ENCODE assay signal across 12 mouse cellular contexts in genomic region chr19:4196548-4196947, GRCm38 (mm10). TPM values are rescaled to one million over a fixed set of nuclear protein-coding genes. Genes with fewer than 3 reads are reported as not detected.
A peak's percentile ranks its signal among the peaks of the same experiment; 100 is the strongest.
DNase-seq lines count a peak whose midpoint lies in the region; ATAC-seq lines count a peak whose summit lies in the region.
"Had no signal": no experiment of that assay in that cellular context is flagged by ENCODE, and none has a peak within 500 bp of the region (broad histone marks: within the 10 kb centered on the region; RNA-seq: fewer than 3 reads in every experiment).

No protein-coding gene starts in this region.

- H3K27ac ChIP-seq in hindbrain, embryonic 12.5 days: no peak overlapping the region
- no peak overlapping the region for H3K27ac ChIP-seq in hindbrain, embryonic 11.5 days (ENCODE audit: low read depth, low read length)
- H3K27ac ChIP-seq in heart, embryonic 12.5 days (ENCODE audit: poor library complexity, severe bottlenecking): no peak overlapping the region
- H3K27ac ChIP-seq: midbrain, embryonic 10.5 days had no signal

- peaks cover 38% of the 10 kb centered on the region for H3K4me1 ChIP-seq in hindbrain, embryonic 12.5 days
- peaks cover 14% of the 10 kb centered on the region for H3K4me1 ChIP-seq in hindbrain, embryonic 11.5 days (replicated peaks; ENCODE audit: control insufficient read depth, insufficient read depth, low read length)
- peaks cover 45% of the 10 kb centered on the region for H3K4me1 ChIP-seq in heart, embryonic 12.5 days (replicated peaks)

- H3K4me2 ChIP-seq in hindbrain, embryonic 12.5 days (replicated peaks): no peak overlapping the region
- H3K4me2 ChIP-seq in hindbrain, embryonic 11.5 days (replicated peaks; ENCODE audit: low read depth, low read length): no peak overlapping the region
- no peak overlapping the region for H3K4me2 ChIP-seq in heart, embryonic 12.5 days

- no peaks in the 10 kb centered on the region for H3K27me3 ChIP-seq in hindbrain, embryonic 12.5 days
- no peaks in the 10 kb centered on the region for H3K27me3 ChIP-seq in hindbrain, embryonic 11.5 days (ENCODE audit: control insufficient read depth, insufficient read depth, low read length)
- H3K27me3 ChIP-seq in heart, embryonic 12.5 days (replicated peaks): no peaks in the 10 kb centered on the region

- 58% methylated on average over 5 of the region's 5 CpGs for WGBS in hindbrain, embryonic 12.5 days
- 72% methylated on average over 5 of the region's 5 CpGs for WGBS in hindbrain, embryonic 11.5 days
- 37% methylated on average over 5 of the region's 5 CpGs for WGBS in heart, embryonic 12.5 days

- no peaks in the 10 kb centered on the region for H3K9me3 ChIP-seq in hindbrain, embryonic 12.5 days (replicated peaks)
- H3K9me3 ChIP-seq in hindbrain, embryonic 11.5 days (ENCODE audit: control insufficient read depth, low read length): no peaks in the 10 kb centered on the region
- H3K9me3 ChIP-seq in heart, embryonic 12.5 days (replicated peaks): no peaks in the 10 kb centered on the region
- H3K9me3 ChIP-seq: midbrain, embryonic 10.5 days had no signal

- DNase-seq in hindbrain, embryonic 11.5 days (ENCODE audit: low spot score): no peak
- peak; percentile 45 for DNase-seq in 3134 (ENCODE audit: extremely low read depth, insufficient read length, low spot score)
- DNase-seq in 3T3-L1 (ENCODE audit: low read depth, low spot score): peak; percentile 69
- DNase-seq in lung, postnatal 14 days: no peak
- DNase-seq in thymus, postnatal 25 days: no peak
- DNase-seq: gastrocnemius, postnatal 36 days had no signal

- peaks cover 55% of the 10 kb centered on the region for H3K36me3 ChIP-seq in hindbrain, embryonic 12.5 days
- H3K36me3 ChIP-seq in hindbrain, embryonic 11.5 days (ENCODE audit: control insufficient read depth, insufficient read depth, low read length): peaks cover 11% of the 10 kb centered on the region
- peaks cover 73% of the 10 kb centered on the region for H3K36me3 ChIP-seq in heart, embryonic 12.5 days

- no peak overlapping the region for H3K4me3 ChIP-seq in hindbrain, embryonic 12.5 days
- no peak overlapping the region for H3K4me3 ChIP-seq in hindbrain, embryonic 11.5 days (ENCODE audit: low read depth, low read length)
- H3K4me3 ChIP-seq in heart, embryonic 12.5 days: no peak overlapping the region
- H3K4me3 ChIP-seq: erythroblast, embryonic 14.5 days; midbrain, embryonic 10.5 days had no signal

- 0 out of 2 replicates have a peak overlapping the region, but pooled peaks have one; percentile 18 for H3K9ac ChIP-seq in hindbrain, embryonic 12.5 days
- H3K9ac ChIP-seq in hindbrain, embryonic 11.5 days (ENCODE audit: low read depth, low read length): no peak overlapping the region
- H3K9ac ChIP-seq in heart, embryonic 12.5 days: peak overlapping the region; percentile 42; the same call in 1 of the 2 replicates

- ATAC-seq in hindbrain, embryonic 12.5 days (ENCODE audit: low FRiP score): no peak
- ATAC-seq in hindbrain, embryonic 11.5 days (ENCODE audit: low FRiP score): no peak
- ATAC-seq in heart, embryonic 12.5 days (ENCODE audit: insufficient number of reproducible peaks, low FRiP score): no peak

RNA-seq across cellular contexts. Expression of gene Ppp1ca, which starts 4.7 kb away (rescaled TPM):
- polyA plus RNA-seq in hindbrain, embryonic 12.5 days (2016; fragmentation: Nextera tagmentation; extraction: Ambion mirVana): 662 and 684 TPM in 2 replicates
- 868 and 927 TPM in 2 replicates for polyA plus RNA-seq in hindbrain, embryonic 11.5 days (2014; fragmentation: Nextera tagmentation; extraction: Ambion mirVana)
- polyA plus RNA-seq in heart, embryonic 12.5 days (2016; fragmentation: Nextera tagmentation; extraction: Ambion mirVana): 627 and 649 TPM in 2 replicates

RNA-seq across cellular contexts. Expression of gene Rad9a, which starts 4.9 kb away (rescaled TPM):
- 30.5 and 31.2 TPM in 2 replicates for polyA plus RNA-seq in hindbrain, embryonic 12.5 days (2016; fragmentation: Nextera tagmentation; extraction: Ambion mirVana)
- 41.6 and 42.1 TPM in 2 replicates for polyA plus RNA-seq in hindbrain, embryonic 11.5 days (2014; fragmentation: Nextera tagmentation; extraction: Ambion mirVana)
- 22.6 and 23.1 TPM in 2 replicates for polyA plus RNA-seq in heart, embryonic 12.5 days (2016; fragmentation: Nextera tagmentation; extraction: Ambion mirVana)

RNA-seq across cellular contexts. Expression of gene Tbc1d10c, which starts 5.5 kb away (rescaled TPM):
- 0.58 and 1.0 TPM in 2 replicates for polyA plus RNA-seq in hindbrain, embryonic 12.5 days (2016; fragmentation: Nextera tagmentation; extraction: Ambion mirVana)
- polyA plus RNA-seq in hindbrain, embryonic 11.5 days (2014; fragmentation: Nextera tagmentation; extraction: Ambion mirVana): 0.79 and 0.96 TPM in 2 replicates
- polyA plus RNA-seq in heart, embryonic 12.5 days (2016; fragmentation: Nextera tagmentation; extraction: Ambion mirVana): 1.5 and 1.6 TPM in 2 replicates

RNA-seq across cellular contexts. Expression of gene Clcf1, which starts 17.5 kb away (rescaled TPM):
- 2.1 and 2.8 TPM in 2 replicates for polyA plus RNA-seq in hindbrain, embryonic 12.5 days (2016; fragmentation: Nextera tagmentation; extraction: Ambion mirVana)
- 0.82 and 0.90 TPM in 2 replicates for polyA plus RNA-seq in hindbrain, embryonic 11.5 days (2014; fragmentation: Nextera tagmentation; extraction: Ambion mirVana)
- 1.3 and 1.4 TPM in 2 replicates for polyA plus RNA-seq in heart, embryonic 12.5 days (2016; fragmentation: Nextera tagmentation; extraction: Ambion mirVana)
- polyA plus RNA-seq: erythroblast, embryonic 14.5 days had no signal

RNA-seq across cellular contexts. Expression of gene AC109138.7, which starts 17.6 kb away (rescaled TPM):
- not detected in 2 replicates for polyA plus RNA-seq in hindbrain, embryonic 12.5 days (2016; fragmentation: Nextera tagmentation; extraction: Ambion mirVana)
- not detected in 2 replicates for polyA plus RNA-seq in hindbrain, embryonic 11.5 days (2014; fragmentation: Nextera tagmentation; extraction: Ambion mirVana)
- polyA plus RNA-seq in heart, embryonic 12.5 days (2016; fragmentation: Nextera tagmentation; extraction: Ambion mirVana): not detected in 2 replicates
- polyA plus RNA-seq: erythroblast, embryonic 14.5 days; limb, embryonic 11.5 days; midbrain, embryonic 10.5 days; urinary bladder, adult 2 months had no signal

Comparison
In these comparisons a context has a peak if more than half of its experiments do, and no peak if none do; other contexts are left out.
1. DNase-seq: peak in 3134 (single experiment) and 3T3-L1 (single experiment); none in hindbrain, embryonic 11.5 days (single experiment), lung, postnatal 14 days (single experiment) and thymus, postnatal 25 days (single experiment).